28 mouse cellular contexts compared by ENCODE assay signal in the genomic region with DNA sequence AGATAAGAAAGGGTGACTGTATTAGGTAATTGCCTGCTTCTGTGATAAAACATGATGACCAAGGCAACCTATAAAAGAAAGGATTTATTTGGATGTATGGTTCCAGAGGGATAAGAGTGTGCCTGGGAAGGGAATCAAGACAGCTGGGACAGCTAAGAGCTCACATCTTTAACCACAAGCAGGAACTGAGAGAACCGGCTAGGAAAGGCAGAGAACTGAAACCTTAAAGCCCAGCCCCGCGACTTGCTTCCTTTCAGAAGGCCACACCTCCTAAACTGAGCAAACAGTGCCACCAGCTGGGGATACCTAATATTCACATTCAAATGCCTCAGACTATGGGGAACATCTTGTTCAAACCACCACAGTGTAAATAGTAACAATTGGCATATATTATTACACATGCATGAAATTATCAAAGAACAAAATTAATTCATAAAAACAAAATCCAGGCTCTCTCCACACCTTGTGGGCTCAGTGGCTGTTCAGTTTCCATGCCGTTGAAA. TPM values are rescaled to one million over a fixed set of nuclear protein-coding genes. Genes with fewer than 3 reads are reported as not detected.
A peak's percentile ranks its signal among the peaks of the same experiment; 100 is the strongest.
DNase-seq lines count a peak whose midpoint lies in the region; ATAC-seq and TF ChIP-seq lines count a peak whose summit lies in the region.
"Had no signal": no experiment of that assay in that cellular context is flagged by ENCODE, and none has a peak within 500 bp of the region (broad histone marks: within the 10 kb centered on the region; RNA-seq: fewer than 3 reads in every experiment).

No protein-coding gene starts in this region.

- no peak for TF ChIP-seq RAD21 in MEL (IDR thresholded peaks at IDR 0.05; ENCODE audit: low read depth, low read length)

- no peak for ATAC-seq in intestine, postnatal 0 days
- ATAC-seq in intestine, embryonic 15.5 days, result no peak
- ATAC-seq in erythroblast, adult 5-6 weeks (replicated peaks; ENCODE audit: low FRiP score, poor library complexity, severe bottlenecking), result no peak
- ATAC-seq: forebrain, embryonic 14.5 days; hindbrain, embryonic 16.5 days; inflammation-experienced regulatory T-cells, adult 6 months had no signal

- no peak for TF ChIP-seq EP300 in MEL (IDR thresholded peaks at IDR 0.05; ENCODE audit: low read depth in 1 of 2, low read length in 2 of 2)

- H3K9ac ChIP-seq in intestine, postnatal 0 days (ENCODE audit: low read depth, low read length), result no peak overlapping the region
- no peak overlapping the region for H3K9ac ChIP-seq in intestine, embryonic 15.5 days
- no peak overlapping the region for H3K9ac ChIP-seq in MEL (ENCODE audit: control insufficient read depth, low read depth, low read length, poor library complexity, severe bottlenecking)
- H3K9ac ChIP-seq: hindbrain, embryonic 12.5 days had no signal

- no peak overlapping the region for H3K4me2 ChIP-seq in intestine, postnatal 0 days (replicated peaks; ENCODE audit: low read depth)
- no peak overlapping the region for H3K4me2 ChIP-seq in intestine, embryonic 15.5 days (replicated peaks)
- H3K4me2 ChIP-seq: hindbrain, embryonic 12.5 days had no signal

- no peak overlapping the region for H3K27ac ChIP-seq in intestine, postnatal 0 days (ENCODE audit: low read depth, low read length)
- H3K27ac ChIP-seq in intestine, embryonic 15.5 days, result no peak overlapping the region
- H3K27ac ChIP-seq in MEL (ENCODE audit: control insufficient read depth, low read depth, low read length), result no peak overlapping the region
- H3K27ac ChIP-seq: embryonic facial prominence, embryonic 10.5 days; forebrain, embryonic 10.5 days; heart, embryonic 10.5 days; hindbrain, embryonic 12.5 days had no signal

- DNase-seq in A20 (ENCODE audit: low read depth, low spot score) (peak; percentile 35), MEL (ENCODE audit: low read depth, low spot score) (peak; percentile 8), ZHBTc4 (ENCODE audit: low read depth, low spot score) (peak; percentile 19)
- DNase-seq in adrenal gland, postnatal 25 days, result no peak
- DNase-seq in frontal cortex, postnatal 25 days (ENCODE audit: low spot score in 2 of 2), result no peak
- DNase-seq: adrenal gland, postnatal 14 days; cerebellum, adult 18-20 months; cerebellum, adult 9-11 months; cerebellum, postnatal 36 days; gastrocnemius, postnatal 14 days; heart, postnatal 10 days; heart, postnatal 4 days; kidney, adult 9 months had no signal

- no peak for TF ChIP-seq POLR2A in MEL (IDR thresholded peaks at IDR 0.05; ENCODE audit: control insufficient read depth in 1 of 2, insufficient read depth in 1 of 2, low read depth in 1 of 2, low read length in 2 of 2, poor library complexity in 1 of 2)

- no peaks in the 10 kb centered on the region for H3K79me2 ChIP-seq in MEL (ENCODE audit: control insufficient read depth, insufficient read depth, low read length, poor library complexity)

- TF ChIP-seq CTCF in intestine, postnatal 0 days (IDR thresholded peaks at IDR 0.05; ENCODE audit: low read depth), result peak; percentile 31; the same call in 1 of the 2 replicates
- TF ChIP-seq CTCF in MEL (IDR thresholded peaks at IDR 0.05 in 2 of 3, conservative IDR thresholded peaks at IDR 0.05 in 1 of 3; ENCODE audit: control insufficient read depth in 1 of 3, insufficient read depth in 1 of 3, low read depth in 2 of 3, low read length in 3 of 3, poor library complexity in 1 of 3, severe bottlenecking in 1 of 3), result no peak; a peak in 1 of 6 replicates

- no peak overlapping the region for H3K4me3 ChIP-seq in intestine, postnatal 0 days (ENCODE audit: low read depth, low read length)
- no peak overlapping the region for H3K4me3 ChIP-seq in intestine, embryonic 15.5 days (replicated peaks)
- H3K4me3 ChIP-seq in MEL (ENCODE audit: control insufficient read depth in 1 of 2, insufficient read depth in 1 of 2, low read depth in 2 of 2, low read length in 2 of 2), result no peak overlapping the region
- H3K4me3 ChIP-seq: embryonic facial prominence, embryonic 10.5 days; erythroblast, embryonic 14.5 days; forebrain, embryonic 10.5 days; heart, embryonic 10.5 days; hindbrain, embryonic 12.5 days had no signal

- no peaks in the 10 kb centered on the region for H3K27me3 ChIP-seq in intestine, postnatal 0 days (replicated peaks; ENCODE audit: control insufficient read depth, insufficient read depth, low read length)
- no peaks in the 10 kb centered on the region for H3K27me3 ChIP-seq in intestine, embryonic 15.5 days (replicated peaks)
- H3K27me3 ChIP-seq in MEL (ENCODE audit: control insufficient read depth in 1 of 2, insufficient read depth in 2 of 2, low read length in 2 of 2), result no peaks in the 10 kb centered on the region
- H3K27me3 ChIP-seq: hindbrain, embryonic 12.5 days had no signal

- peaks cover 4% of the 10 kb centered on the region for H3K4me1 ChIP-seq in intestine, postnatal 0 days (replicated peaks; ENCODE audit: control insufficient read depth, insufficient read depth, low read length)
- no peaks in the 10 kb centered on the region for H3K4me1 ChIP-seq in intestine, embryonic 15.5 days (replicated peaks)
- H3K4me1 ChIP-seq in MEL (ENCODE audit: control insufficient read depth in 1 of 2, insufficient read depth in 2 of 2, low read length in 2 of 2), result no peaks in the 10 kb centered on the region
- H3K4me1 ChIP-seq: embryonic facial prominence, embryonic 10.5 days; forebrain, embryonic 10.5 days; hindbrain, embryonic 12.5 days had no signal

- WGBS in intestine, postnatal 0 days, result 85% methylated on average over 4 of the region's 4 CpGs
- WGBS in intestine, embryonic 15.5 days, result 81% methylated on average over 4 of the region's 4 CpGs

- no peaks in the 10 kb centered on the region for H3K36me3 ChIP-seq in intestine, postnatal 0 days (ENCODE audit: control insufficient read depth, insufficient read depth)
- H3K36me3 ChIP-seq in intestine, embryonic 15.5 days, result no peaks in the 10 kb centered on the region
- H3K36me3 ChIP-seq in MEL (ENCODE audit: control insufficient read depth in 1 of 2, insufficient read depth in 2 of 2, low read length in 2 of 2), result no peaks in the 10 kb centered on the region
- H3K36me3 ChIP-seq: embryonic facial prominence, embryonic 10.5 days; forebrain, embryonic 10.5 days; G1E; heart, embryonic 10.5 days; hindbrain, embryonic 12.5 days had no signal

- H3K9me3 ChIP-seq in intestine, postnatal 0 days (ENCODE audit: control insufficient read depth), result no peaks in the 10 kb centered on the region
- no peaks in the 10 kb centered on the region for H3K9me3 ChIP-seq in intestine, embryonic 15.5 days
- no peaks in the 10 kb centered on the region for H3K9me3 ChIP-seq in MEL (replicated peaks; ENCODE audit: insufficient read depth, low read length)
- H3K9me3 ChIP-seq: embryonic facial prominence, embryonic 10.5 days; forebrain, embryonic 10.5 days; G1E; heart, embryonic 10.5 days; hindbrain, embryonic 12.5 days had no signal

TF ChIP-seq in MEL, 35 proteins besides CTCF, POLR2A, EP300 and RAD21:
- TF ChIP-seq TBP (IDR thresholded peaks at IDR 0.05; ENCODE audit: low read depth, low read length) (no peak), MAZ (IDR thresholded peaks at IDR 0.05; ENCODE audit: low read depth, low read length) (no peak), GATA1 (IDR thresholded peaks at IDR 0.05; ENCODE audit: low read depth, low read length) (no peak), MEF2A (IDR thresholded peaks at IDR 0.05; ENCODE audit: extremely low read depth, insufficient replicate concordance, low read depth, low read length, poor library complexity, severe bottlenecking) (no peak), ZKSCAN1 (IDR thresholded peaks at IDR 0.05; ENCODE audit: low read depth, low read length) (no peak), JUND (IDR thresholded peaks at IDR 0.05; ENCODE audit: low read depth, low read length) (no peak), USF1 (IDR thresholded peaks at IDR 0.05; ENCODE audit: low read depth, low read length) (no peak), USF2 (IDR thresholded peaks at IDR 0.05; ENCODE audit: borderline replicate concordance in 1 of 2, insufficient read depth in 1 of 2, low read depth in 1 of 2, low read length in 2 of 2) (no peak)

RNA-seq across cellular contexts. Expression of gene Tmem174, which starts 25.0 kb away (rescaled TPM):
- polyA plus RNA-seq in intestine, postnatal 0 days (2015; fragmentation: Nextera tagmentation; extraction: Ambion mirVana), result 0.21 and 0.34 TPM in 2 replicates
- polyA plus RNA-seq in intestine, embryonic 15.5 days (2015; fragmentation: Nextera tagmentation; extraction: Ambion mirVana), result 0.06 and 0.09 TPM in 2 replicates
- not detected in 2 replicates for total RNA-seq in MEL (2012; rRNA removed)
- polyA plus RNA-seq in MEL (2012; ENCODE audit: insufficient read depth in 1 of 2, insufficient read length in 2 of 2, low read depth in 1 of 2, low replicate concordance in 2 of 2, missing spikeins in 1 of 2), result not detected
- not detected in 2 replicates for total RNA-seq in adrenal gland, postnatal 25 days (2021)
- not detected in 2 replicates for total RNA-seq in erythroblast, adult 5-6 weeks (2015; ENCODE audit: low replicate concordance)
- total RNA-seq in erythroblast, adult 5-6 weeks (2017; ENCODE audit: low replicate concordance), result not detected in 2 replicates
- total RNA-seq: adrenal gland, postnatal 14 days; gastrocnemius, postnatal 14 days; heart, postnatal 10 days; heart, postnatal 4 days had no signal
- polyA plus RNA-seq: embryonic facial prominence, embryonic 10.5 days; embryonic facial prominence, embryonic 14.5 days; erythroblast, embryonic 14.5 days; forebrain, embryonic 10.5 days; forebrain, embryonic 14.5 days; G1E; gonadal fat pad, adult 2 months; heart, embryonic 14.5 days; hindbrain, embryonic 12.5 days; inflammation-experienced regulatory T-cells, adult 6 months had no signal

RNA-seq across cellular contexts. Expression of gene Tmem171, which starts 32.4 kb away (rescaled TPM):
- polyA plus RNA-seq in intestine, postnatal 0 days (2015; fragmentation: Nextera tagmentation; extraction: Ambion mirVana), result 48.6 and 56.7 TPM in 2 replicates
- 28.9 and 31.8 TPM in 2 replicates for polyA plus RNA-seq in intestine, embryonic 15.5 days (2015; fragmentation: Nextera tagmentation; extraction: Ambion mirVana)
- not detected in 2 replicates for total RNA-seq in MEL (2012; rRNA removed)
- not detected for polyA plus RNA-seq in MEL (2012; ENCODE audit: insufficient read depth in 1 of 2, insufficient read length in 2 of 2, low read depth in 1 of 2, low replicate concordance in 2 of 2, missing spikeins in 1 of 2)
- not detected in 2 replicates for total RNA-seq in adrenal gland, postnatal 25 days (2021)
- total RNA-seq in erythroblast, adult 5-6 weeks (2015; ENCODE audit: low replicate concordance), result not detected in 2 replicates
- total RNA-seq in erythroblast, adult 5-6 weeks (2017; ENCODE audit: low replicate concordance), result 0.98 TPM in 1 of 2 replicates, not detected in the other
- polyA plus RNA-seq: embryonic facial prominence, embryonic 10.5 days; erythroblast, embryonic 14.5 days; forebrain, embryonic 10.5 days; forebrain, embryonic 14.5 days; G1E had no signal

Comparison
In these comparisons a context has a peak if more than half of its experiments do, and no peak if none do; other contexts are left out.
1. DNase-seq: peak in A20 (single experiment), MEL (single experiment) and ZHBTc4 (single experiment); none in adrenal gland, postnatal 25 days (single experiment) and frontal cortex, postnatal 25 days (0 of 2).